Mouse (Mus musculus): Measurements from ENCODE around the gene Usp54. TPM values are rescaled to one million over a fixed set of nuclear protein-coding genes. Genes with fewer than 3 reads are reported as not detected.

The Usp54 gene
- total RNA-seq, 1 experiment = 15.3 TPM

- H3K36me3 ChIP-seq (ENCODE audit: control insufficient read depth, insufficient read depth, low read length, poor library complexity, severe bottlenecking) = peaks cover 18% of the 10 kb centered on the region
- no peak for DNase-seq (ENCODE audit: low read depth, low spot score)
- H3K27ac ChIP-seq (ENCODE audit: insufficient read depth, low read depth, low read length, poor library complexity, severe bottlenecking) = no peak overlapping the region
- no peaks in the 10 kb centered on the region for H3K4me1 ChIP-seq (ENCODE audit: control insufficient read depth in 2 of 2, insufficient read depth in 2 of 2, low read length in 2 of 2, poor library complexity in 1 of 2)
- H3K9ac ChIP-seq (ENCODE audit: insufficient read depth, low read depth, low read length, poor library complexity, severe bottlenecking) = no peak overlapping the region
- H3K9me3 ChIP-seq (ENCODE audit: control insufficient read depth, insufficient read depth, low read depth, low read length) = no peaks in the 10 kb centered on the region
- in situ Hi-C loops (cut with MboI; ENCODE audit: low sequenced_read_pairs in 2 of 2, unreplicated experiment in 2 of 2) = no loop called here
- H3K4me3 ChIP-seq (ENCODE audit: insufficient read depth in 1 of 2, low read depth in 1 of 2, low read length in 2 of 2, poor library complexity in 1 of 2, severe bottlenecking in 1 of 2) = no peak overlapping the region
- TF ChIP-seq CHD2 (IDR thresholded peaks at IDR 0.05; ENCODE audit: low read depth, low read length) = no peak
- TF ChIP-seq ZC3H11A (IDR thresholded peaks at IDR 0.05; ENCODE audit: borderline replicate concordance, low read depth, low read length) = no peak
- TF ChIP-seq ZNF384 (IDR thresholded peaks at IDR 0.05; ENCODE audit: low read depth, low read length) = no peak
- no peak for TF ChIP-seq HCFC1 (IDR thresholded peaks at IDR 0.05; ENCODE audit: borderline replicate concordance, insufficient read depth, low read length)
Observed at GRCm38 (mm10) chr14:20565256-20566021, 75.4 kb downstream of the Usp54 start.

GRCm38 (mm10) chr14:20564692-20565091 is 76.2 kb downstream of the Usp54 start:
- H3K4me1 ChIP-seq (ENCODE audit: control insufficient read depth in 2 of 2, insufficient read depth in 2 of 2, low read length in 2 of 2, poor library complexity in 1 of 2) = no peaks in the 10 kb centered on the region
- in situ Hi-C loops (cut with MboI; ENCODE audit: low sequenced_read_pairs in 2 of 2, unreplicated experiment in 2 of 2) = no loop called here
- TF ChIP-seq HCFC1 (IDR thresholded peaks at IDR 0.05; ENCODE audit: borderline replicate concordance, insufficient read depth, low read length) (no peak), ZNF384 (IDR thresholded peaks at IDR 0.05; ENCODE audit: low read depth, low read length) (no peak), ZC3H11A (IDR thresholded peaks at IDR 0.05; ENCODE audit: borderline replicate concordance, low read depth, low read length) (no peak), CHD2 (IDR thresholded peaks at IDR 0.05; ENCODE audit: low read depth, low read length) (no peak), MAFK (IDR thresholded peaks at IDR 0.05; ENCODE audit: insufficient read depth, low read depth, low read length) (no peak)
- H3K9ac ChIP-seq (ENCODE audit: insufficient read depth, low read depth, low read length, poor library complexity, severe bottlenecking) = no peak overlapping the region
- H3K9me3 ChIP-seq (ENCODE audit: control insufficient read depth, insufficient read depth, low read depth, low read length) = no peaks in the 10 kb centered on the region
- no peak for DNase-seq (ENCODE audit: low read depth, low spot score)
- no peak overlapping the region for H3K27ac ChIP-seq (ENCODE audit: insufficient read depth, low read depth, low read length, poor library complexity, severe bottlenecking)
- peaks cover 16% of the 10 kb centered on the region for H3K36me3 ChIP-seq (ENCODE audit: control insufficient read depth, insufficient read depth, low read length, poor library complexity, severe bottlenecking)
- H3K4me3 ChIP-seq (ENCODE audit: insufficient read depth in 1 of 2, low read depth in 1 of 2, low read length in 2 of 2, poor library complexity in 1 of 2, severe bottlenecking in 1 of 2) = no peak overlapping the region

- Histone ChIP-seq H3K9me3 (ENCODE audit: control insufficient read depth, insufficient read depth, low read depth, low read length) (no peaks in the 10 kb centered on the region), H3K4me3 (ENCODE audit: insufficient read depth in 1 of 2, low read depth in 1 of 2, low read length in 2 of 2, poor library complexity in 1 of 2, severe bottlenecking in 1 of 2) (no peak overlapping the region), H3K36me3 (ENCODE audit: control insufficient read depth, insufficient read depth, low read length, poor library complexity, severe bottlenecking) (peaks cover 14% of the 10 kb centered on the region), H3K27ac (ENCODE audit: insufficient read depth, low read depth, low read length, poor library complexity, severe bottlenecking) (no peak overlapping the region), H3K9ac (ENCODE audit: insufficient read depth, low read depth, low read length, poor library complexity, severe bottlenecking) (no peak overlapping the region), H3K4me1 (ENCODE audit: control insufficient read depth in 2 of 2, insufficient read depth in 2 of 2, low read length in 2 of 2, poor library complexity in 1 of 2) (no peaks in the 10 kb centered on the region)
- TF ChIP-seq HCFC1 (IDR thresholded peaks at IDR 0.05; ENCODE audit: borderline replicate concordance, insufficient read depth, low read length) = no peak
- TF ChIP-seq CHD2 (IDR thresholded peaks at IDR 0.05; ENCODE audit: low read depth, low read length) = no peak
- no peak for TF ChIP-seq ZNF384 (IDR thresholded peaks at IDR 0.05; ENCODE audit: low read depth, low read length)
- TF ChIP-seq MAFK (IDR thresholded peaks at IDR 0.05; ENCODE audit: insufficient read depth, low read depth, low read length) = no peak
- TF ChIP-seq ZC3H11A (IDR thresholded peaks at IDR 0.05; ENCODE audit: borderline replicate concordance, low read depth, low read length) = no peak
- DNase-seq (ENCODE audit: low read depth, low spot score) = no peak
- in situ Hi-C loops (cut with MboI; ENCODE audit: low sequenced_read_pairs in 2 of 2, unreplicated experiment in 2 of 2) = no loop called here
Observed at GRCm38 (mm10) chr14:20561897-20562296, 79.0 kb downstream of the Usp54 start.

GRCm38 (mm10) chr14:20550136-20550535 is 90.7 kb downstream of the Usp54 start:
- no peak overlapping the region for H3K9ac ChIP-seq (ENCODE audit: insufficient read depth, low read depth, low read length, poor library complexity, severe bottlenecking)
- no peak for DNase-seq (ENCODE audit: low read depth, low spot score)
- H3K4me3 ChIP-seq (ENCODE audit: insufficient read depth in 1 of 2, low read depth in 1 of 2, low read length in 2 of 2, poor library complexity in 1 of 2, severe bottlenecking in 1 of 2) = no peak overlapping the region
- TF ChIP-seq HCFC1 (IDR thresholded peaks at IDR 0.05; ENCODE audit: borderline replicate concordance, insufficient read depth, low read length) (no peak), ZC3H11A (IDR thresholded peaks at IDR 0.05; ENCODE audit: borderline replicate concordance, low read depth, low read length) (no peak), CHD2 (IDR thresholded peaks at IDR 0.05; ENCODE audit: low read depth, low read length) (no peak), ZNF384 (IDR thresholded peaks at IDR 0.05; ENCODE audit: low read depth, low read length) (no peak), MAFK (IDR thresholded peaks at IDR 0.05; ENCODE audit: insufficient read depth, low read depth, low read length) (no peak)
- H3K9me3 ChIP-seq (ENCODE audit: control insufficient read depth, insufficient read depth, low read depth, low read length) = no peaks in the 10 kb centered on the region
- H3K4me1 ChIP-seq (ENCODE audit: control insufficient read depth in 2 of 2, insufficient read depth in 2 of 2, low read length in 2 of 2, poor library complexity in 1 of 2) = no peaks in the 10 kb centered on the region
- in situ Hi-C loops (cut with MboI; ENCODE audit: low sequenced_read_pairs in 2 of 2, unreplicated experiment in 2 of 2) = no loop called here
- peaks cover 8% of the 10 kb centered on the region for H3K36me3 ChIP-seq (ENCODE audit: control insufficient read depth, insufficient read depth, low read length, poor library complexity, severe bottlenecking)
- H3K27ac ChIP-seq (ENCODE audit: insufficient read depth, low read depth, low read length, poor library complexity, severe bottlenecking) = no peak overlapping the region
